Mouse (Mus musculus): ENCODE data around the gene 2200002D01Rik.

Gene 2200002D01Rik

DNA sequence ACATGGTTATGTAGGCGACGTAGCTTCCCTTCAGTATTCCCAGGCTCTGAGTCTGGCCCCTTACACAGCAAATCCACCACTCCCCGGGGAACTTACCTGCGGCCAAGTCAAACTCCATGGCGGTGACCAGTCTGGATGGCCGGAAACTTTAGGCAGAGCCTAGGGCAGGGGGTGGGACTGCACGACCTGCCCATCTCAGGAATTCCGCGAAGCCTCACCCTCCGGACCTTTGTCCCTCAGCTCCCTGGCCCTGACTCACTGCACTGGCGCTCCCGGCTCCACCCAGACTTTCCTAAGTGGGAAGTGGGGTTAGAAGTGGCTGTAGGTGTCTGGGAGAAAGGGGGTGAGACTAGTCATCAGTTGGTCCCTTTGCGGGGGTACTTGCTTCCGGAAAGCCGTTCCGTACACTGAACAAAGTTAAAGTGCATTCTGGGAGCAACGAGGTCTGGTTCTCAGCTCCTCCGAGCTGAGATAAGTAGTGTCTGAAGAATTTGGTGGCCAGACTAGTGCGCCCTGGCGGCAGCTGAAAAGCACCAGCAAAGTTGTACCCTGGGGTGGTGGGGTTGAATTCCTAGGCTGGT is at the start of gene 2200002D01Rik:
Gene 2200002D01Rik (minus strand): TSS at position 206 of the 581 bp plus-strand sequence.
- DNase-seq = peak; percentile 68 to 84

DNA sequence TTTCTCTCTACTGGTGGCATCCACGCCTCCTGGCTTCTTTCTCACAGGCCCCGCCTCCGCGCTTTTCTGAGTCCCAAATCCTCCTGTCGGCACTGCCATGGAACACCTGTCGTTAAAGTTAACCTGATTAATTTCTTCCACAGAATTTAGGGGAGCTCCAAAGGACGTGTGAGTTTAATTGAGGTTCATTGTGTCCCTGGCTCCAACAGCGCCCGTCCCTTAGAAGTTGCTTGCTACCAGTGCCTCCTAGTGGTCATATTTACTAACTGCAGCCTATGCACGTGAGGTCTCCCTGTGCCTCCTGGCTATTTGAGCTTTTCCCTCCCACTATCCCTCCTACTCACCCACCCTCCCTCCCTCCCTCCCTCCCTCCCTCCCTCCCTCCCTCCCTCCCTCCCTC is 48.7 kb upstream of the 2200002D01Rik start:
- peak; percentile 75 to 81 for DNase-seq

DNA sequence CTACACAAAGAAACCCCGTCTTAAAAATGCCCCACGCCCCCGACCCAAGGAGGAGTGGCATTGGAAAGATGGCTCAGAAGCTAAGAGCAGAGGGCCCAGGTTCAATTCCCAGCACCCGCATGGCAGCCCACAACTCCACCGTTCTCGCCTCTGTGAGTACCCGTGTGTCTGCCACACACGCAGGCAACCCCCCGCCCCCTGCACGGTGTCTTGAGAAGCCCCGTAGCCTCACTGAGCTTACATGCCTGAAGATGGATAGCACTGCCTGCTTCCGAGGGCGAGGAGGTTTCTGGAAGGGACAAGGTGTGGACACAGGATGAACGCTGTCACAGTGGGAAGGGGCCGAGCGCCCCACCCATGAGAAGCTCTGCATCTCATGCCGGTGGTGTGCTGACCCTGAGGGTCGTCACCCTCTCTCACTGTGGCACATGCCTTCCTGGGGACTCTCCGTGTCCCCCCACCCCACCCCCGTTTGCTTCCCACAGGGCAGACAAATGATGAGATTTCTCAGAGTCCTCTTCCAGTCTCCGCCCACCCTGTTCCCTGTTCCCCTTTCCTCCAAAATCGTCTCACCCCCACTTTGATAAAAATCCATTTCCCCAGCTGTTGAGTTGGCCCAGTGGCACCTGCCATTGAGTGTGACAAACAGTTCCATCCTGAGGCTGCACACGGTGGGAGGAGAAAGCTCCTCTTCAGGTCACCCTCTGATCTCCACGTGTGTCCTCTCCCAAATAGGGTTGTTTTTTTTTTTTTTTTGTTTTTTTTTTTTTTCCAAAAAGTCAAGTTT is 47.8 kb upstream of the 2200002D01Rik start:
- no peak for DNase-seq

DNA sequence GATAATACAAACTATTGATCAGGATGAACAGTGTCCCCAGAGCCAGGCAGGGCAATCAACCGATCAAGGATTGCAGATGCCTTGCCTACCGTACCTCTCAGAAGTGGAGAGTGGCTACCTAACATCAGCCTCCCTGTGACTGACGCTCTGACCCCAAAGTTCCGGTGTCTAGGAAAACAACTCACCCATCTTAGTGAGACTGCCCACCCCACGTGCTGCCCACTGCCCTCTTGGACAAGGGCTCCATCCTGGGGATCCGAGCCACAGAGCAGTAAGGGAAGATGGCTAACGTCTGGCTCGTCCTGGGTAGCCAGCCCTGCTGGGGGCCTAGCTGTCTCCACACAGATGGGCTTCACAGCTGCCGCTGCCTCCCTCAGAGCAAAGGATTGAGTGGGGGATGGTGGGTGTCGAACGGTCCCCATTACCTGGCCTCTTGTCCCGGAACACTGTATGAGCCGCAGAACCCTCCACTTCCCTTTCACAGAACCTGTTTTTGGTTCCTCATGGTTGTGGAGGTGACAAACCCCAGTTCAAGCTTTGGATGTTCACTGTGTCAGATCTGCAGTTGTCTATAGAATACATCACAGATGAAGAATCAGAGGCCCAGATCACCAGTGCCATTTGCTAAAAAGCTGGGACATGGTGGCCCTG is 46.0 kb upstream of the 2200002D01Rik start:
- DNase-seq = no peak

DNA sequence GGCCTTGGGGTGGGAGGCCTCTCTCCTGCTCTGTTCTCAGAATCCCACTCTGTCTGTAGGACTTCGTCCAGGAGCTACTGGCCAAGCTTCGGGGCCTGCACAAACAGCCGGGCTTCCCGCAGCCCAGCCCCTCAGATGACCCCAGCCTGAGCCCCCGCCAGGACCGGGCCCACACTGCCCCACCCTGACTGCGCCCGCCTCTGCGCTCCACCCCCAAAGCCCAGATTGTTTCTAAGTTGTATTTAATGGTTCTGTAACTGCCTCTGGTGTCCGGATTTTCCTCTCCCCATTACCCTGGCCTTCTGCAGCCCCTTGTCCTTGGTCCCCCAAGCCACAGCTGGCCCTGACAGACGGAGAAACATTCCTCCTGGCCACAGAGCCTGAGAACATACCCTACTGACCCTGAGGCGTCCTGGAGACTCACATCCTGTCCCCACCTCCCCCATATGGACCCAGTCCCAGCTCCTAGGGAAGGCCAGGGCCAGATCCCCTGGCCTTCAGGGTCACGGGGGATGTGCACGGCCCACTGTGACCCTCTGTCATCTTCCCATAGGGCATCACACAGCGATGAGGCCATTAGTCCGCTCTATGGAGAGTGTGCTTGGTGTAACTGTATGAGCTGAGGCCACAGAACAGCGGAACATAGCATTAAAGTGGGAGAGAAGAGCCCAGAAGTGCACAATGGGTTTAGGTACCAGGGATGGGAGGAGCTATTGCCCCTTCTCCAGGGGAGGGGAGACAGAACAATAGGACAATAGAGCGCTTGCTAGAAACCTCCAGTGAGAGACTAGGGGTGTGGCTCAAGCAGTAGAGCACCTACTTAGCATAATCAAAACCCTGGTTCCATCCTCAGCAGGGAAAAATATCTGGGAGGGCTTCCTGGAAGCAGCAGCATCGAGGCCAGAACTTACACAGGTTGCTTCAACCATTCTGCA is 45.1 kb upstream of the 2200002D01Rik start:
- DNase-seq = peak; percentile 48 to 77

DNA sequence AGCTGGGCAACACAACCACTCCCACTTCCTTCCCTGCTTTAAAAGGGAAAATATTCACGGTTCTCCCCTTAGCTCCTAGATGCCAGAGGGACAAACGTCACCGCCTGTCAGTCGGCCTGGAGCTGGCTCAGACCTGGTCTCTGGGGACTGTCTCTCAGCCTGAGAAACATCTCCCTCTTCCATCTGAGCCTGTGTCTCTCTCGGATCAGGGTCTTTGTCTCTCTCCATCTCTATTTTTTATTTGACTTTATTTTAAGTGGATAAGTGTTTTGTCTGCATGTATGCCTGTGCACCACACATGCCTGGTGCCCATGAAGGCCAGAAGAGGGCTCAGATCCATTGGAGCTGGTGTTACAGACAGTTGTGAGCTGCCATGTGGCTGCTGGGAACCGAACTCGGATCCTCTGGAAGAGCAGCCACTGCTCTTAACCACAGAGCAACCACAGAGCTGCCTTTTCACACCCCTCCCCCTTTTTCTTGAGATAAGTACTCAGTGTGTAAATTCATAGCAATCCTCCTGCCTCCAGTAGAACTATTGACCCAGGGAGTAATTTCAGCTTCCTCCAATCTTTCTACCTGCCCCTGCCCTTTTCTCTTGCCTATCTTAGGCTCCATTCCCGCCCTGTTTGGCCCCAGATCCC is 44.3 kb upstream of the 2200002D01Rik start:
- no peak for DNase-seq

DNA sequence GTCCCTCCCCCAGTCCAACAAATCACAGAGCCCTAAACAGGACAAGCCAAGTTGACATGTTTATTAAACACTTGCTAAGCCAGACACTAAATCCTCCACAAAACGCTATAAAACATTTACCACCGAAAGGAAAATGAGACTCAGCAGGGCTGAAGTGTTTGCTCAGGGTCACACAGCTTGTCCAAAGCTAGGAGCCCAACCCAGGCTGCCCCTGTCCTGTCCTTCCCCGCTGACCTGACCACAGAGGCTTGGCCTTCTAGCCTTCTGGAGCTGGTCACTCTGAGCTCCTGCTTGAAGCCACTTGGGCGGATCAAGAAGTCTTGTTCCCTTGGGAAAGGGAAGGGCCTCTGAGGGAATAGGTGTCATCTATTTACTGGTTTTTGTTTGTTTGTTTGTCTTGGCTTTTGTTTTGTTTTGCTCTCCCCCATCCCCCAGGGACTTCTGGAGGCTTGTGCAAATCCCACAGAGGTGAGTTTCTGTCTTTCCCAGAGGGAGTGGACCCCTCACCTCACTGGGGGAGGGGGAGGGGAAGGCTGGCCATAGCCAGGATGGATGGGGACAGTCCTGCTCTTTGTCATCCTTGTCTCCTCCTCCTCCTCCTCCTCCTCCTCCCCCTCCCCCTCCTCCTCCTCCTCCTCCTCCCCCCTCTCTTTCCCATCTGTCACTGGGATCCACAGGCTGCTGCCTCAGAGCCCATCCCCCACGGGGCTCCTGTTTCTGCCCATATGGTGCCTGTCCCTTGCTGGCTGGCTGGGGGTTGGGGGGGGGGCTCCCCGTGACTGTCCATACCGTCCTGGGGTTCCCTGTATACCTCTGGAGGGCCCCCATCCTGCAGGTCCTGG is 43.6 kb upstream of the 2200002D01Rik start:
- peak; percentile 40 to 71 for DNase-seq

DNA sequence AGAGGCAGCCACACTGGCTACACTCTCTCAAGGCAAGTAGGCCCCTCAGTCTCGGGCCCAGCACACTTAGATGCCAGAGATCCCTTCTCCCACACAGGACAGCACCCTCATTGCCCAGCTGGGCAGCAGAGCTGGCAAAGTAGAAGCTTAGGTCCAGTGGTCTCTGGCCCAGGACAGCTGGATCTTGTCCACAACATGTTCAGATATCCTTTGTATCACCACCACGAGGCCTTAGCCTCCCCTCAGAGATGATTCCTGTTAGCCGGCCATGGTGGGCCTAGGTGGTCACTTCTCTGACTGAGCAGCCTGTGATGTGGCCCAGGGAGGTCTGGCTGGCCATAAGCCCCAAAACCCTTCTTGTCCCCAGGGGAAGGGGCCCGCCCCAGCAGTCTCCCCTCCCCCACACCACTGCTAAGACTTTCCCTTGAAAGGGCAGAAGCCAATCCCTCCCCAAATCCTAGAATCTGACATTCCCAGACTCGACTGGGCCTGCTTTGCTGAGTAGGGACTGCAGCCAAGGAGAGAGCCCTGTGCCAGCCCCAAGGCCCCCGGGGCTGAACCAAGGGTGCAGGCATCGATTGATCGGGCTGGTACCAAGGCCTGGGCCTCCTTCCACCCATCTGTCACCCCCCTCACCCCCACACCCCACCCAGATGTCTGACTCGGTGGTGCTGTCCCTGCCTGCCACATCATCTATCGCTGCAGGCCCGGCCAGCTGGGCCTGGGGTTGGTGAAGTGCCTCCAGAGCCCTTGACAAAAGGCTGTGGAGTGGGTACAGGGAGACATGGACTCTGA is 42.6 kb upstream of the 2200002D01Rik start:
- no peak for DNase-seq

DNA sequence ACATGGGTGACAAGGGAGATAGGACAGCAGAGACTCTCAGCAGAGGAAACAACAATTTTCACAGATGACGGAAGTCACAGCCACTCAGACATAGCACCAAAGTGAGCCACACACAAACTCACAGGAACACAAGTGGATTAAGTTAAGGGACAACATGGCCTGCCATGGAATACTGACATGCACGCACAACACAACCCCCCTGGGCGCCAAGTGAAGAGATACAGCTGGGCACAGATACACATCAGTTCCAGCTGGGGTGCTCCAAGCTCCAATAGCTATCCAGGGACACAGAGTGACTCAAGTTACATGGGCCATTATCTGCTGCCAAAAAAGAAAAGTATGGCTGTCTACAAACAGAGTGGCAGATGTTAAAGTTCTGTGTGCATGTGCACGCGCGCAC is 41.6 kb upstream of the 2200002D01Rik start:
- no peak for DNase-seq

DNA sequence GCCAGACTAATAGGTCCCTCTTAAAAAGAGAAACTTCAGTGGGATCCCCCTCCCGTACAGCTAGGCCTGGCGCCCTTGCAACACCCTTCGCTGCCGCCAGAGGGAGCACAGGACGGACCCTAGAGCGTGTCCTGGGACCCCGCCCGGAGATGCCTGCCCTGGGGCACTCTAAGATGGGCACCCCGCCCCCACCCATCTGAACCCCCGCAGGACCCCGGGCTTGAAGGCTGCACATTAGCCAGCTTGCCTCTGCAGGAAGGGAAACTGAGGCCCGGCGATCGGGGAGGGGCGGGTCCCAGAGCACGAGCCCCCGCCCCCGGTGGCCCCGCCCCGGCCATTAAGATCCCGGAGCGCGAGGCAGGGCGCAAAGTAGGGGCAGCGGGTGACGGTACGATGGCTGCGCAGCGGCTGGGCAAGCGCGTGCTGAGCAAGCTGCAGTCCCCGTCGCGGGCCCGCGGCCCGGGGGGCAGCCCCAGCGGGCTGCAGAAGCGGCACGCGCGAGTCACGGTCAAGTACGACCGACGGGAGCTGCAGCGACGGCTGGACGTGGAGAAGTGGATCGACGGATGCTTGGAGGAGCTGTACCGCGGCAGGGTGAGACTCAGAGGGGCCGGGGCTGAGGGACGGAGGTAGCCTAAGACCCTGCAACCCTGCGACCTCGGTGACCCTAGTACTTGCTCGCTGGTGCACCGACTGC is 40.8 kb upstream of the 2200002D01Rik start, which contains the start of gene Ppp1r14a:
Gene Ppp1r14a (plus strand): TSS at position 367 of the 697 bp plus-strand sequence.
- DNase-seq = peak; percentile 71 to 84

DNA sequence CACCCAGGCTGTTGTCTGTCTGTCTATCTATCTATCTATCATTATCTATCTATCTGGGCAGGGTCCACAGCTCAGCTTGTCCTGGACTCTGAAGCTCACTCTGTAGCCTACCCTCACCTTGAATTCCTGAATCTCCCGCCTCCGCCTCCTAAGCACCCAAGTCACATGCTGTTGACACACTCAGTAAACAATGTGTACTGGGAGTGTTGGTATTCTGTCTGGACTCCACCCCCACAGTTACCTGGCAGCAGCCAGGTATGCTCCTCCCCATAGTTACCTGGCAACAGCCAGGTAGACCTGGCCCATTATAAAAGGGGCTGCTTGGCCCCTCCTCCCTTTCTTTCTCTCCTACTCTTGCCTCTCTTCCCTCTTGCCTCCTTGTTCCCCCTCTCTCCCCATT is 39.8 kb upstream of the 2200002D01Rik start:
- no peak for DNase-seq

DNA sequence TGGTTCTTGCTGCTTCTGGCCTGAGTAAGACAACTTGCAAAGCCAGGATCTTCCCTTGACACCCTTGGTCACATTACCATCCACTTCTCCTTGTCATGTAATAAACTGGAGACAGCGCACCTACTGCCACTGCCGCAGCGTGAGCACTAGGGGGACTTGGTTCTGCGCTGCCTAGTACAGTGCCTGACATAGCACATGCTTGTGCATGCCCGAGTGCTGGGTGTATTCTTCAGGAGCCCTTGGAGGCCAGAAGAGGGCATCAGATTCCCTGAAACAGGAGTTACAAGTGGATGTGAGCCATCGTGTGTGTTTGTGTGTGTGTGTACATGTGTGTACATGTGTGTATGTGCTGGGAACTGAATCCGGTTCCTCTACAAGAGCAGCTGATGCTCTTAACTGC is 39.2 kb upstream of the 2200002D01Rik start:
- DNase-seq = no peak

DNA sequence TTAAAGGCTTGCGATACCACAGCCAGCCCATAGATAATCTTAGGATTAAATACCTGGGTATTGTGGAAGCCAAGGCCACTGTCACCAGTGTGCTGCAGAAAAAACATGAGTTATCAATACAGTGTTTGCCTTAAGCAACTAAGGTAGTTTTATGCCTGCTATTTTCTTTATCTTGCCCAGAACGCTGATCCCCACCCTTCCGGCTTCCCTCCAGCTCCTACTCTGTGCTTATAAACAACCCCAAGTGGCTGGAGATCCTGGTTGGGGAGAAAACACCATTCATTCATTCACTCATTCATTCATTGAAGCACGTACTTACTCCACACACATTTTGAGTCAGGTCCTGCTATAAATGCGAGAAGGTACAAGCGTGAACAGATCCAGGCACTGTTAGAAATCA is 36.3 kb upstream of the 2200002D01Rik start:
- DNase-seq = no peak

DNA sequence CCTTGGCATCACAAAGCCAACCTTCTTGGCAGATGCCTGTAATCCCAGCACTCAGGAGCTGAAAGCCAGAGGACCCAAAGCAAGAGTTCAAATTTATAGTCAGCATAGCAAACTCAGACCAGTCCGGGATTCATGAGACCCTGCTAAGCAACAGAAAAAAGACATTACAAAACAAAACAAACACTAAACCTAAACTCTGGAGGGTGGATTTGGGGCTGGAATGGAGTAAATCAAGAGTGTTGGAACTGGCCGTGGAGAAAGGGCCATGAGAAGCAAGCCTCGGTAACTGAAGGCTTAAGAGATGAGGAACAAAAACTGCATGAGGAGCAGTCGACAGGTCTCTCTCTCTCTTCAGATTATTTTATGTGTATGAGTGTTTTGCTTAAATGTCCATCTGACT is 35.6 kb upstream of the 2200002D01Rik start:
- no peak for DNase-seq

DNA sequence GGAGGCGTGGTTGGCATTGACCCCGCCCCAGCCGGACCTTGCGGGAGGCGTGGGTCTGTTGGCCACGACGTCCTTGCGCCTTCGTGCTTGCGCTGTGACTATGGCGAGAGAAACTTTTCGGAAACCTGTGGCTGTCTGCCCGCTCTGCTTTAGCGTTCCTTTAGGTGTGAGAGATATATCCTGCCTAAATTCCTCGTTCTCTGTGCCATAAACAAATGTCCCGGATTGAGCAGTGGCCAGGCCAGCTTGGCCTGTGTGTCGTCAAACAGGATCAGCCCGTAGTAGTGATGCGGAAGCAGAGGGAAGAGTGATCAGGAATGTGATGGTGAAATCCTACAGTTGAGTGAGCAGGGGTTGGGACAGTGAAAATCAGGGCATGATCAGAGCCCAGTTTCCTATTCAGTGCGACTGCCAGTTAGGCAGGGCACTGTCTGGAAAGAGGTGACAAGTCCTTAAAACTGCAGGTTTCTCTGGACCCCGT is 33.8 kb upstream of the 2200002D01Rik start:
- no peak for DNase-seq

DNA sequence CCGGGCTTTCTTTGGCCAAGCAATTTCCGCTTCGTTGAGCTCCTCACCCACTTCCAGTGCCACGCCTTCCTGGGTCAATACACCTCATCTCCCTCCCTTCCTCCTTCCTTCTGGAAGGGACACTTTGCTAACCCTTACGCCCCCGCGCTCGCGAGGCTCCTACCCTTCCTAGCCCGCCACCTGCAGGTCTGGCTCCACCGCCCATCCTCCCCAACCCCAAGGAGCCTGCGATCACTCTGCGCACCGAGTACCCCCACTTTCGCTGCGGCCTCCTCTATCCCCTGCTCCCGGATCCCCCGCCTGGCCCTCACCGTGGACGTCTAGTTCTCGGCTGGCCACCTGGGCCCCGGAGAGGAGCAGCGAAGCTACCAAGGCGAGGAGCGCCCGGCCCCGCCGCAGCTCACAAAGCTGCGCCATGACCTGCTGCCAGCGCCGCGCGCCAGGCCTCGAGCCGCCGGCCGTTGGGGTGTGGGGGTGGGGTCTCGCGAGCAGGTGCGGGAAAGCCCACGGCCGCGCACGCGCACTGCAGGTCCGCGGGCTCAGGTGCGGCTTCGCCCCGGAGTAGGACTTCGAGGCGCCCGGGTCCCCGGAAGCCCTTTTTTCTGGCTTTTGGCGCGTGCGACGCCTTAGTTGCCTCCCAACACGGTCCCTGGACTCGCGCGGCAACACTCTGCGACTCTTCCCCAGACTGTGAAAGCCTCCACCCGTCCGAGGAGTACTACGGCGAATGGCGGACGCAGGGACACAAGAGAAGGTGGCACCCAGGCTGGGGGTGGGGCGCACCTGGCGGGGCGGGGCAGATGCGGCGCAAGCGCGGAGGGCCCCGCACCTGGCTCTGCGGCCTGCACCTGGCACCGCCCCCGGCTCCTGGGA is 33.2 kb upstream of the 2200002D01Rik start, which contains the start of gene Spint2:
Gene Spint2 (minus strand): TSS at position 712 of the 873 bp plus-strand sequence.
- DNase-seq = peak; percentile 92 to 97

DNA sequence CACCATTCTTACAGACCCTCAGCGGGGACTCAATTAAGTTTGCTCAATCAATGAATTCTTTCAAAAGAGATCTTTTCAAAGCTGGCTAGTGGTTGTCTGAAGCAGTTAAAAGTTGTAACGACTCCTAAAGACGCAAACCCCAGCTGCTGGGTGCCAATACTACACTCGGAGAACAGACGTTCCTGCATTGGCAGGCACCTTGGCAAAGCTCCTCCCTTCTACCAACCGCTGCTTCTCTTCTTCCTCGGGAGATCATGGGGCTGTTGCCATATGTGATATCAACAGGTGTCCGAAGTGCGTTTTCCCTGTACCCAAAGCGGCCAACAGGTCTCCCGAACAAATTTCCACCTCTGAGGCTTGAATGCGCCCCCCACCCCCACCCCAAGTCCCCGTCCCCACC is 32.5 kb upstream of the 2200002D01Rik start:
- peak in 1 of 2 experiments; percentile 63 for DNase-seq

DNA sequence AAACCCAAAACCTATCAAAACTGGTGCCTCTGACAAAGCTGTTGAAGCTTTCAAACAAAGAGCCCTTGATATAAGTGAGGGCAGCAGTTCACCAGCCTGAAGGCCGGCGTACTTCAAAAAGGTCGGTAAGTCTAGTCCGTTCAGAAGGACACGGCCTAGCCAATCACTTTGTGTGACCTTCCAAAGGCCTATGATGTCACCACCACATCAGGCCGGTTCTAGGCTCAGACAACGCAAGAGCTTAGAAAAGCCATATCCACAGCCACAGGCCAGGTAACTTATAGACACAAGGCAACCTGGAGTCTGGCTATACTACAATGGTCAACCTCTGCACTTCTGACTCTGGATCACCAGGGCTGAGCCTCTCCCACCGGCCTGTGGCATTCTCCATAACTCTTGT is 31.7 kb upstream of the 2200002D01Rik start:
- no peak for DNase-seq
